Mouse (Mus musculus) heart, postnatal 10 days (tissue): Measurements from ENCODE around the gene Gimap7. TPM values are rescaled to one million over a fixed set of nuclear protein-coding genes. Genes with fewer than 3 reads are reported as not detected.

Experiments
- DNase-seq, 2 experiments: peaks; one replicate each; pipeline ENCODE4 v3.0.0; 2021
- intact Hi-C: fragments of 180-260 bp; cut with DNase I; formaldehyde crosslinking; loops from one replicate; pipeline ENCODE4 v1.15.1; 2025
- total RNA-seq, 2 experiments: library from RNA; stranded (reverse); gene quantifications; 2 replicates each; pipeline ENCODE4 v1.2.3; 2021

Gene Gimap7
- total RNA-seq, 2 experiments from 2014 or later = not detected

DNA sequence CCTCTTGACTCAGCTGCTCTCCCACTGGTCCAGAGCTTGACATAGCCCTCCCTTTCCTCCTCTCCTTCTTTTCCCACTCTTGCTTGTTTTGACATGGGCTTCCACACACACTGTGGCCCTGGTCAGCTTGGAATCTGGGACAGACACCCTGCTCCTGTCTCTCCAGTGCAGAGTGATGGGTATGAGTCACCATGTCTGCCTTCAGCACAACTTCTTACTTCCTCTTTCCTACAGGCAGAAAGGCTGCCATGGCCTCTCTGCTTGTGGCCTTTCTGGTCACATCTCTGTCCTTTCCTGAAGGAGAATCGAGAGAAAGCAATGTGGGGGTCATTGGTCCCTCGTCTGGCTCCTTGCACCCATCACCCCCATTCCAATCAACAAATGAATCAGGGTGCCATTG is 31.3 kb upstream of the Gimap7 start:
- intact Hi-C loops = no loop called here
- DNase-seq = no peak

DNA sequence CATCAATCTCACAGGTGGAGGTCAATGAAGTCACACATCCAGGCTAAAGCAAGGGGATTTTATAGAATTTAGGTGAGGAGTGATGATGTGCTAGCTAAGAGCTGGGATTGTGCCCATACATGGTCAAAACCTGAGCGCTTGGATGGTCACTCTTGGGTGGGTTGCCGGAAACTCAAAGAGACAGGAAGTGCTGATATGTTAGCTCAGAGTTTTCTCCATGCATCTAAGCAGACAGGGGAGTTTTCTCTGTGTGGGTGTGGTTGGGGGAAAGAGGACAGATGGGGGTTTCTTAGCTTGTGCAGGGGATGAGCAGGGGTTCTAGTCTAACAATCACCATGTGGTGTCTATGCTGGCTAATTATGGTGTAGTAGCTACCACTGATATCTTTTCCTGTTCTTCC is 29.1 kb upstream of the Gimap7 start:
- intact Hi-C loops = no loop called here
- DNase-seq = no peak

DNA sequence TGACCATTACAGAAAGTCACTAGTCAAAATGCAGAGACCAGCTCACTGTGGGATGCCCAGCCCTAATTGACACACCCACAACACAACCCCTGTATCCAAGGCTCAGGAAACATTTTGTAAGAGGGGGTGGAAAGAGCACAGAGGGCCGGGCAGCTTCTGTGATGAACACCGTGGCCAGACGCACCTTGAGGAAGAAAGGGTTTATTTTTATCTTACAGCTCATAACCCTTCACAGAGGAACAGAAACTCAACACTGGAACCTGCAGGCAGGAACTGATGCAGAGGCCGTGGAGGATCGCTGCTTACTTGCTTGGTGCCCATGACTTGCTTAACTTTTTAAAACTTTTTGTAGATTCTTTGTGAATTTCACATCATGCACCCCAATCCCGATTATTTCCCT is 25.5 kb upstream of the Gimap7 start:
- intact Hi-C loops = no loop called here

DNA sequence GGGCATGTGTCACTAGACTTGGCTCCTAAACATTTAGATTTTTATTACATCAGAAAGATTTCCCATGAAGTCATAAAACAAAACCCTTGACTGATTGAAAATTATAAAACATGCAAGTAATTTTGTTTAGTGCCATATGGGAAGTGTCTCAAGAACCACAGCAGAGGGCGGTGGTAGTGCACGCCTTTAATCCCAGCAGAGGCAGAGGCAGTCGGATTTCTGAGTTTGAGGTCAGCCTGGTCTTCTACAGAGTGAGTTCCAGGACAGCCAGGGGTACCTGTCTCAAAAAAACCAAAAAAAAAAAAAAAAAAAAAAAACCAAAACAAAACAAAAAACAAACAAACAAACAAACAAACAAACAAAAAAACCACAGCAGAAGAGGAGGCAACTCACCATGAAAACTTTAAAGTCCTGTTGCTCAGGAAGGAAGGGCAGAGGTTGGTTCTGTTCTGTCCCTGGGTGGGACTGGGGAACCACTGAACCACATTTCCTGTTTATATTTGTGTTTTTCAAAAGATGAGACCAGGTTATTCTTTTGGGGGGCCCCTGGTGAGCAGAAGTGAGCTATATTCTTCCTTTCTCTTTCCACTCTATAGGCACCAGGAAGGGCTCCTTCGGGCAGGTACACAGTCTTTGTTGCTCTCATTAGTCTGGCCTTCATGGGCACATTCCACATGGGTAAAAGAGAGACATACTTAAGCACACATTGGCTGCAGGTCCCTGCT is 21.4 kb upstream of the Gimap7 start:
- intact Hi-C loops = loop anchor here (1.0 kb wide), 1 partner anchor 11 kb away; no protein-coding TSS in a partner anchor
- no peak for DNase-seq

More for the DNA sequence above, 25.5 kb upstream of the Gimap7 start:
- no peak for DNase-seq

DNA sequence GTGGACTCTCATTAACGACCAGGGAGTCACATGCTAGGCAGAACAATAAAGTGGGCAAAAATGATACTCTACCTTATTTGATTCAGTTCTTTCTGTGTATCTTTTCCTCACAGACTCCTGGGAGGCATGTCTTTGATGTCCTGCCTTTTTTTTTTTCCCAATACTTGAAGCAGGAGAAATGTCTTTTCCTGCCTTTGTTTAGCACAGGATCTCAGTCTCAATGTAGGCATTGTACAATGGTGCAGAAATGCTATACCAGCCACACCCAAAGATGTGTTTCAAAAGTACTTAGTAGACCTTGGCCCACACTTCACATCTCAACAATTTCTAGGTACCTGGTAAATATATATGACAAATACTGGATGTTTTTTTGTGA is 20.9 kb upstream of the Gimap7 start:
- intact Hi-C loops = loop anchor here (1.0 kb wide), 1 partner anchor 11 kb away; no protein-coding TSS in a partner anchor
- no peak for DNase-seq

DNA sequence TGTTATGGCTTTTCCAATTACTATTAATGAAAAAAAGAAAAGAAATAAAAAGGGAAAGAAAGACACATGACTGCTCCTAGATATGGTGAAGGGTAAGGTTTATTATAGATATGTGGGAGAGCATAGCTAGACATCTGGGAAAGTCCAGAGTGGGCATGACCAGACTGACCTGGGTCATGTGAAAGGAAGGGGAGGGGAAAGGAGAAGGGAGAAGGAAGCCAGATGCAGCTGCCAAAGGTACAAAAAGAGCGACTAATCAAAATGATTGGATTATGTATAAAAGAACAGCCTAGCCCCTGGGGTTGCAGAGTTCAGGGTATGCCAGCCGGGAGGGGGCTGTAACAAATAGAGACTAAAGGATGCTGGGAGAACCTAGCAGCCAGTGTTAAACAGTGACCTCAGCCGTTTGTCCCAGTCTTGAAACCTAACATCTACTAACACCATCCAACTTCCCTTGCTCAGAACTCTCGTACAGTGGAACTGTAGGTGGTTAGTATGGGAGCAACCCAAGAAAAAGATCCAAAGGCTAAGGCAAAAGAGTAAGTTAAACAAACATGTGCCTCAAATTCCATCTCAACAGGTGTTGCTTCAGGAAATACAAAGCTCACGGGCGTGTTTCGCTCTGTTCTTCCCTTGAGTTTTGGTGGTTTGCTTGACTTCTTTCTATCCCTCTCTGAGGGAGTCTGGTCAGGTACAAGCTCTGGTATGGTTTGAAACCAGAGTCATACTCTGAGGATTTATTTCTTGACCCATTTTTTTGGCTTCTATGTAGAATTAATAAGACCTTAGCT is 20.2 kb upstream of the Gimap7 start:
- DNase-seq = no peak
- intact Hi-C loops = no loop called here

DNA sequence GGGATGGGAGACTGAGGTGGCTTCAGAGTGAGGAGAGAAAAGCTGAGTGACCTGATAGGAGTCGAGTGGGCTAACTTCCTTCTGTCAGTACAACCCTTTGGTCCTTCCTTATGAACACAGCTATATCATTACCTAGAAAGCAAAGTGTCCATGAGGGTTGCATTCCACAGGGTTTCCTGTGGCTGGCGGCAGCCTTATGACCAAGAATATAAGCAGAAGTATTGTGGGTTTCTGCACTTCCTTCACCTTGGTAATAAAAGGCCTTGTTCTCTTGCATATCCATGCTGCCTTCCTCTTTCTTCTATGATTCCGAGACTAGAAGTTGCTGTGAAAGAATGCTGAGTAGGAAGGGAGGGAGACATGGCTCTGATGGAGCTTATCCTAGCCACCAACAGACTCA is 19.5 kb upstream of the Gimap7 start:
- intact Hi-C loops = no loop called here
- no peak for DNase-seq

DNA sequence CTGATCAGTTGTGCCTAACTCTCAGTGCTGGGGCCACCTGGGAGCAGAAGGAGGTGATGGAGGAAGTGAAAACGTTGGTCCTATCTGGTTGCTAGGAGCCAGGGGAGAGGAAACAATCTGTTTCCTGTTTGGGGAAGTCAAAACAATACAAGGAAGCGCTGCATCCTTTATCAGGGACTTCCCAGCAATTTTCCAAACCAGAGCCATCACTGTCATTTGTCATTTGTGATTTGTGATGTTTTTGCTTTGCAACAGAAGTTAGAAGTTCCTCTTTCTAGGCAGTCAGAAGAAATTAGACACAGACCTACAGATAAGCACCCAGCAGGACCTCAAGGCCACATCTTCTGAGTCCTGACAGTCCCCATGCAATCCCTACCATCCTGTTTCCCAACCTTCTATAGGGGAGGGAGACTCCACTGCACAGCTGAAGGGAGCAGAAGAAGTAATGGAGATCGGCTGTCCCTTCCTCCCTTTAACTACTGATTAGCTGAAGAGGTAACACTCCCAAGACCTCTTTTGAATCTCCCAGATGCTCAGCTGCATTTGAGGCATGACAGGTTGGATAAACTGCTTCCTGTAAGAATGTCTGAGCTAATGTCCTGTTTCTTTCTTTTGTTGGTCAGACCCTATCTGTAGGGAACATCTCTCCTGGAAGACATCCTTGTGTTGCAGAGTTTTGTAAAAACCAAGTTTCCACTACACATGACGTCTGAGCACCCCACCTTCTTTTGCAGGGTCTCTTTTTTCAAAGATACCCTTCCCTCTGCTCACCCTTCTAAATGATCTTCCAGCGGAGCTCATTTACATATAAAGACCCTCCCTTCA is 18.0 kb upstream of the Gimap7 start:
- intact Hi-C loops = no loop called here
- peak; percentile 56 to 60 for DNase-seq

DNA sequence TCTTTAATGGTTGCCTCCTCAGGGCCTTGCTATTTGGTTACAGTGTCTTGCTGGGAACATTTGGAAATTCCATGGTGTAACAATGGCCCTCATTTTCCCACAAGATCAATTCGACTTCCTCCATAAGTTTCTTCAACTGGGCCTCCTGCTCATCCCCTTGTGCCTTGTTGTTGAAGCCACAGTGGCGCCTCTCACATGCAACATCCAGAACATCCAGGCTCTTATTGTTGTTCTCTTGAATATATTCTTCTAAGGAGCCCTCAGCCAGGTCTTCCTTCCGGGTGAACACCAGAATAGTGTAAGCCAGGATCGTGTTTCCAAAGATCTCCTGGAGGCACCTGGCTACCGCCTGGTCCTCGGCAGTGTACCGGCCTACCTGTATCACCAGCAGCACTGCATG is 16.3 kb upstream of the Gimap7 start:
- intact Hi-C loops = no loop called here
- no peak for DNase-seq

DNA sequence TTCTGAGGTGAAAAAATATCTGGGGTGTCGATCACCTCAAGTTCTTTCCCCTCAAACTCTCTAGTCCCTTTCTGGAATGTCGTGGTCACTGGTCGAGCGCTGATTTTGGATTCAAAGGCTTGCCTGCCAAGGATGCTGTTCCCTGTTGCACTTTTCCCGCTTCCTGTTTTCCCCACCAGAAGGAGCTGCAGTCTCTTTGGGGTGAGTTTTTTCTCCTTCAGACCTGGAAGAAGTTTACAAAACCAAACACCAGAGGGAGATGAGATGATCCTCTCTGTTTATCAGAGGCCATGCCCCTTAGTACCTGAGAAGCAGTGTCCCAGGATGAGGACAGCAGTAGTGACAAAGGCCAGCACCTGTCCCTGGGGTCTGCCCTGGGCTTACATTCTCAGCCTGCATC is 15.8 kb upstream of the Gimap7 start:
- no peak for DNase-seq
- intact Hi-C loops = no loop called here

DNA sequence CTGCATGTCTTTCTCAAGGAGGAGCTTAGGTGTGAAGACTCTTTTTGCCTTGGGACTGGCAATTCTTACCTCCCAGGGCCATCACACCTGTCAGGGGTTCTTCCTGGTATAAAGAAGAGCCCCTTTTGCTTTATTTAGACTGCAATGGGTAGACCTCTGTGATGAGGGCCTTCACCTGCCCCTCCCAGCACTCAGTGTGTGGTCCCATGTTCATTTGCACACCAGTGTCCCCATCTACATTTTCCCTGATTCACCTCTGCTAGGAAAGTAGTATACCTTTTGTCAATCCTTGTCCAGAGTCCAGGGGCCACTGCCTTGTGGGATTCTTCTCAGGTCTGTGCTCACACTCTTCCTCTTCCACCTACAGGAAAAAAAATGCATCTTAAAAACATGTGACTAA is 14.3 kb upstream of the Gimap7 start:
- intact Hi-C loops = no loop called here
- no peak for DNase-seq

DNA sequence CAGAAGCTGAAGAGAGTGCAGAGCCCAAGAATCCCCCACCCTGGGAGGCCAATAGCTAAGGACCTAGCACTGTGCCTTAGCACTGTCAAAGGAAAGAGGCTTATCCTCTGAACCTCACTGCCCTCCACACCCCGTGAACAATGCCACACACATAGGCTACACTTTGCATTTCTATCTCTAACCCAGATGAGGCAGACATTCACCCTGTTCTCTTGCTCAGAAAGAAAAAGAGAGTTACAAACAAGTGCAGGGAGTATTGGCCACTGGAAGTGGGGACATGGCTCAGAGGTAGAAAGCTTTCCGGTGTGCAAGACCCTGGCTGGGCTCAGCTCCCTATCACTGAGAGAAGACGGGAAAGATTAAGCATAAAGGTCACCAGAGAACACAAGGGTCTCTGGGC is 12.3 kb upstream of the Gimap7 start:
- no peak for DNase-seq
- intact Hi-C loops = loop anchor here (2.0 kb wide), 2 partner anchors 41 to 59 kb away; partner anchors contain the start of genes Gimap5 and Gimap8

DNA sequence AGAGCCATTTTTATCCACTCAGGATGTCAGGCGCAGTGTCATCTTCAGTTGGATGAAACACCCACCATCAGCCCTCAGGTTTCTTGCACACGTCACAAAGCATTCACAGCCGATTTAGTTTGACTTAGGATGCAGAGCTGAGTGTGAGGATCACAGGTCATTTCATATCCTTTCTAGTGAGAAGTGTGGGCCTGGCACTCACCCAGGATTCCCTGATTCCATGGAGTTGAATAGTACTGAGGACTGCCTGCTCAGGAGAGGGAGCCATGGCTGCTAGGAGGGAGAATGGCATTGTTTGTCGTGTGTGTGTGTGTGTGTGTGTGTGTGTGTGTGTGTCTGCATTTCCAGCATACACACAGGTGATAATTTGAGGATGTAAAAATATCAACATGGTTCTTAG is 1.9 kb downstream of the Gimap7 start:
- intact Hi-C loops = no loop called here
- no peak for DNase-seq

DNA sequence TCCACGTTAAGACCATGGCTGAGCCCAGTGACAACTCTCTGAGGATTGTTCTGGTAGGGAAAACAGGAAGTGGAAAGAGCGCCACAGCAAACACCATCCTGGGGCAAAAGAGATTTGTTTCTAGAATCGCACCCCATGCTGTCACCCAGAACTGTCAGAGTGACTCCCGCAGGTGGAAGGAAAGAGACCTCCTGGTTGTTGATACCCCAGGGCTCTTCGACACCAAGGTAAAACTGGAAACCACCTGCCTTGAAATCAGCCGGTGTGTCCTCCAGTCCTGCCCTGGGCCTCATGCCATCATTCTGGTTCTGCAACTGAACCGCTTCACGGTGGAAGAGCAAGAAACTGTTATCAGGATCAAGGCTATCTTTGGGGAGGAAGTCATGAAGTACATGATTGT is 5.0 kb downstream of the Gimap7 start:
- intact Hi-C loops = no loop called here
- no peak for DNase-seq

DNA sequence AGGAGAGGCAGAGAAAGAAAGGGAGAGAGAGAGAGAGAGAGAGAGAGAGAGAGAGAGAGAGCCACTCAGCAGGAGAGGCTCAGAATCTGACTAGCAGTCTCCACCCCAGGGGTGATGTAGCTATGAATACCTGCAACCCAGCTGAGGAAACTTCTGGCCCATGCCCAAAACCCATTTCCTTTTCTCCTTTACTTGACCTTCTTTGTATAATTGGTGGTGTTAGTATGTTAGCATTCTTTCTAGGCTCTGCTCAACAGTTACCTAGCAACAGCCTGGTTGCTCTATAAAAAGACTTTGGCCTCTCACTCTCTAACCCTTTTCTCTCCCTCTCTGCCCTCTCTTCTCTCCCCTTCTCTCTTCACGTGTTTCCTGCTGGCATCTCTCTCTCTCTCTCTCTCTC is 7.1 kb downstream of the Gimap7 start:
- peak; percentile 86 to 88 for DNase-seq
- intact Hi-C loops = no loop called here

DNA sequence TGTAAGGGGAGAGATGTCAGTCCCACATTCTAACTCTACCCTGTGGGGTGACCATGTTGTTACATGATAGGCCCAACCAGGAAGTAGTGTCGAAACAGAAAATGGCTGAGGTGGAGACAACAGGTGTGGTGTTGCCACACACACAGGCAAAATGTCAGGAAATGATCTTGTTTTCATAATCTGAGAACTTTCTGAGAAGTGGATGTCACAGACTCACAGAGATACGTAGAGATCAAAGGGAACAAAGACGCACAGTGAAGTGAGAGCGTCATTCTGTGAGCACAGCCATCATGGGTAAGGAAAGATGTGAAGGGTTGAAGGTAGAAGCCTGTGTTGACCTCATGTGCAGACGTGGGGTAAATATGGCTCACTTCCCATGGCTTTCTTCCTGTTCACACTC is 9.3 kb downstream of the Gimap7 start:
- no peak for DNase-seq
- intact Hi-C loops = no loop called here

DNA sequence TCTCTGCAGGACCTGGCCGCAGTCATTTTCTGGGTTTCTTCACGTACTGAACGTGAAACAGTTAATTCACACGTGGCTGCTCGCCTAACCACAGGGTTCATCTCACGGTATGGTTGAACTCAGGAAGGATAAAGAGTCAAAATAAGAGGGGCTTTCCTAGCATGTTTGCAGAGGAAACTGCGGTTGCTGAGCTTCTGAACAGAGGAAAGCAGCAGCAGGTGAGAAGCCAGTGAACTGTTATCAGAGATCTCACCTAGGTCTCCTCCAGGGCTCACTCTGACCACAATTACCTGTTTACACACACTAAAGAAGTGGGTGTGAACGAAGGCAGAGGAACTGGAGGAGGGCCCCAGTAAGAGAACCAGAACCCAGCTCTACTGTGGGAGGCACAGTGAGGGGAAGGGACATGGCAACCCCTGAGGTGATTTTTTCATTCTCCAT is 14.5 kb downstream of the Gimap7 start:
- DNase-seq = peak in 1 of 2 experiments; percentile 8

DNA sequence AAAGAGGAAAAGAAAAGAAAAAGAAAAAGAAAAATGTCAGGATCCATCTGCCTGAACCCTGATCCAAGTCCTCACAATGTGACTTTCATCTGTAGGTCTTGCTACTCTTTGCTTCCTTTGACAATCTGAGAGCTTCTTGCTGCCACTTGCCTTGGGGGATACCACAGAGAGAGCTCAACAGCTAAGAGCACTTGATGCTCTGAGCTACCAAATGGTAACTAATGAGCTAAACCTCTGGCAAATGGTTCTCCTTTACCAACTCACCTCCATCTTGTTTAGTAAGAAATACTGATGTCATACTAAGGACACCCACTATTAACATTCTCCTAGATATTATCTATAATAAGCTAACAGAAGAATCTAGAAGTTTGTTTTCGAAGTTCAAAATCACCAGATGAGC is 15.2 kb downstream of the Gimap7 start:
- no peak for DNase-seq
- intact Hi-C loops = no loop called here

More for the DNA sequence above, 14.5 kb downstream of the Gimap7 start:
- intact Hi-C loops = no loop called here

DNA sequence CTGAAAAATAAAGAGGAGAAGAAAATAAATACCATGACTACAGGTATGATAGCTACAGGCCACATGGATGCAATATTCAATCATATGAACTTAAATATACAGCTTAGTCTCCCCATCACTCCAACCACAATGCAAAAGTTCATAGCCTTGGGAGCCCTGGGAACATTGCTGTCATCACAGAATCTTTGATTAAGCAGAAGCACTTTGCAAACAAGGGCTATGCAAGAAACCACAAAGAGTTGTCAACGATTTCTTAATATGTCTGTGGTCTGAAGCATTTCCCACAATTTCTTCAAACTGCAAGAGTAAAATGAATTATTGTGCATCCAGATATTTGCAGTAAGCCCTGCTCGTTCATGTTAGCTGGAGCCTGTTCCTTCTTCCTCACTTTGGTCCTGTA is 18.6 kb downstream of the Gimap7 start:
- intact Hi-C loops = no loop called here

DNA sequence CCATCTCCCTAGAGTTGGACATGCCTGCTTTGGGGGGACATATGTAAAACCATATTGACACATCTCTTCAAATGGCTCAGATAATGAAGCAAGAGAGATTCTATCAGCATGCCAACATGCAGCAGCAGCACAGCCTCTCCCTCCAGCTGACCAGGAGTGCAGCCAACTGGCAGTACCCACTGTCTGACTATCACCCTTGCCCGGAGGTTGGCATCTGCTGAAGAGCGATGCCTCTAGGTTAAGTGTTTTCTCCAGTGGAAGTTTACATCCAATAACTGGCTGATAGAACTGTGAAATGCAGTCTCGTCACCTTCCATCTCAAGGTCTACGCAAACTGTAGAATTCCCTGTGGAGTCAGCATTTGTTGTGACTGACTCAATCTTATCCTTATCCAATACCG is 19.3 kb downstream of the Gimap7 start:
- intact Hi-C loops = no loop called here
- DNase-seq = peak; percentile 36 to 42

More for the DNA sequence above, 18.6 kb downstream of the Gimap7 start:
- no peak for DNase-seq
